Mouse (Mus musculus) T-helper 2 cell (primary cell): ENCODE data around the gene Nfib.

ENCODE experiments used
- in situ Hi-C: fragments of 300-600 bp; cut with MboI, MseI; formaldehyde crosslinking; loops from one replicate; pipeline ENCODE4 v1.15.1; 2025; ENCODE audit warnings: high pct_unique_total_duplicates

Nfib gene

DNA sequence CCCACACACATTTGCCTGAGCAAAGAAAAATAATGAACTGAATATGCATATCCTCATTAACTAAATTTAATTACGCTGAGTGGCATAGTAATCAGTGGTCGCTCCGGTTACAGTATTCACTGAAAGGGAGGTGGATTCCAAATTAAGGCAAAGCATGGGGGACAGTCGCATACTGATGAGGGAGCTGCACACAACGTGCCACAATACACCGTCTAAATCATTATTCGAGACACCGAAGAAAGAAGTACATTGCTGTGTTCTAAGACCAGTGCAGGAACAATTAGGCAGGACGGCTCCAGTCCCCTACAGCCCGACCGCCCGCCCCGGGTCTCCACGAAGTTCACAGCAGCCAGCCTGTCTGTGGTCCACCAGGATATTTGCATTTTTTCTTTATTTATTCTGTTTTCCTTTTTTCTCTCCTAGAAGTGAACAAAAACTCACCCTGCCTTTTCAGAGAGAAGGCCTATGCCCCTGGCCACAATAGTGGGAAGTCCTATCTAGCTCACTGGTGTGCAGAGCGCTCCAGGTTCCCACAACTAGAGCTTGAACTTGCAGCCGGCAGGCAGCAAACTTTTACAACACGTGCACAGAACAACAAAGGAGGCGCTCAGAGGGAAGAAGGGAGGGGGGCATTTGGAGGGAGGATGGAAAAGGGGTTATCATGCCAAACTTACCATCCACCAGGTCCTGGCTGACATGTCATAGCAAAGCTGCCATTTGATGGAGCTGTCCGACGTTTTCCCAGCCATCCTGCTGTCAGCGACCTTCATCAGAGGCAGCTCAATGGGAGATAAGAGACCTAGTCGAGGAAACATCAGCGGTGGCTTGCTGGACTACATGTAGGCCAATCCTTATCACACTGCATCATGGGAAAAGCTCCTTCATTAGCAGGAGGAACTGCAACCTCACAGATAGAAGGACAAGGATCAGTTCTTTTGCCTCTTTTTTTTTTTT, at the start of gene Nfib:
Gene Nfib (minus strand): TSS at position 910 of the 954 bp plus-strand sequence.
- in situ Hi-C loops, result no loop called here

- in situ Hi-C loops, result no loop called here
Observed at GRCm38 (mm10) chr4:82735764-82736163, 30.2 kb upstream of the Nfib start.

- in situ Hi-C loops, result no loop called here
Observed at GRCm38 (mm10) chr4:82734765-82735481, 29.4 kb upstream of the Nfib start.

- in situ Hi-C loops, result no loop called here
Observed at GRCm38 (mm10) chr4:82734348-82734747, 28.8 kb upstream of the Nfib start.

GRCm38 (mm10) chr4:82733636-82734035, 28.1 kb upstream of the Nfib start:
- in situ Hi-C loops, result no loop called here

DNA sequence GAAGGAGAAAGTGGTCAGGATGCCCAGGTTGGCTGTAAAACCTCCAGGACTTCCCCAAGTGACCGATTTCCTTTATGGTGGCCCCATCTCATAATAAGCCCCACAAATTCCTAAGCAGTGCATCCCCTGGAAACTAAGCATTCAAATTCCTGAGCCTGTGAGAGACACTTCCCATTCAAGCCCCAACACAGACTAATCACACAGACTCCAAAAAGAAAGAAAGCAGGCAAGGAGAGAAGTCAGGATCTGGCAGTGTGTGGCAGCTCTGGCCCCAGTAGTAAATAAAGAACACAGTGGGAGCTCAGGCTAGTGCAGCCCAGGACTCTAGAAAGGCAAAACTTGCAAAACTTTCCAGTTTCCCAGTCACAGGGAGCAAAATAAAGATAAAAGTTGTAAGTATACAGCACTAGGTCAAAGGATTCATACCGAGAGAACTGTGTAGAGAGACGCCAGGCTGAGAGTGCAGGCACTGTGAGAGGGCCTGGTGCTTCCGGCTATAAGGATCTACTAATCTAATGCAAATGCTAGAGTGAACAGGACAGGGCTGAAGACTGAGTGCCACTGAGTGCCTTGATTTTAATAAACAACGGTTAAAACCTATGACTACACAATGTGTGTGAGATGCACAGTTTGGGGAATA, 24.8 kb upstream of the Nfib start:
- in situ Hi-C loops, result no loop called here

DNA sequence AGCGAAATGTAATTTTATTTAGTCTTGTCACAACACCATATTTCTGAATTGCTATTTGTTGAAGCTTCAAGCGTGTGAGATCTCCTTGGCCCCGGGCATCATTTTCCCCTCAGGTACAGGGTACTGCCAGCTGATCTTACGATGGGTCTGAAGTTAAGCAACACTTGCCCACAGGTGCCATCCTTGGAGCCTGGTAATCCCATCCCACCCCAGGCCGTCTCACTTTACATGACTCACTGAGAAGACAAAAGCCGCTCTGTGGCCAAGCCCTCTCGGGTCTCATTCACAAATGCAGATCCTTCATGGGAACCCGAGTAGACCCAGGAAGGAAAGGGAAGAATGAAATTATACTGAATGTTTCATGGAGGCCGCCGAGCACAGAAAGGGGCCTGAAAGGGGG, 18.5 kb upstream of the Nfib start:
- in situ Hi-C loops, result no loop called here

DNA sequence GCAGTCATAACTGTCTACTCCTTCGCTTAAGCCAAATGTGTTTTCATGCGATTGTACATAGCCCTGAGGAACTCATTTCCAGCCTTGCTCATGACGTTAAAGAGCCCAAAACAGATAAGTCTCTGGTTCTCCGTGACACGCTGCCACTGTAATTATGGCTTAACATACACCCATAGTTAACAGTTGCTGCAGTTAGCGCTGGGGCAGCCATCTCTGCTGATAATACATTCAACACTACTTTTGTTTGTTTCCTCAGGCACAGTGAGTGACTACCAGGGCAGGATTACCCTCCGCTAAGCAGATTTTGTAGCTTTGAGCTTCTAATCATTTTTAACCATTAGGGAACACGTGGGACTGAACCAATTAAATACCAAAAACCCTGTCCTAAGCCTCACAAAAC, 17.5 kb upstream of the Nfib start:
- in situ Hi-C loops, result no loop called here

DNA sequence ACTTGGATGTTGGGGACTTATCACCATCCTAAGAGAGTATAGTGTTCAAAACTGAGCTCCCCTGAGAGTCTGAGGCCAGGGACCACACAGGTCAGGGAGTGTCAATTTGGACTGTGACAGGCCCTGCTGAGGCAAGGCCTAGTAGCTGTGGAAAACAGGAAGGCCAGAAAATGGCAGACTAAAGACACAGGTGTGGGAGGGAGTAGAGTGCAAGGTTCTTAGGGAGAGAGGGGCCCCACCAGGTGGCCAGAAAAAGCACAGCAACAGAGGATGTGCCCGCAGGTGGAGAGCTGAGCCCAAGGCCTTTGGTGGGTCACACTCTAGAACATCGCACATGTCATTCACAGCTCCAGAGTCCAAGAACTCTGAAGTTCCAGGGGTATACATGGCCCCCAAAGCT, 10.3 kb upstream of the Nfib start:
- in situ Hi-C loops, result no loop called here

DNA sequence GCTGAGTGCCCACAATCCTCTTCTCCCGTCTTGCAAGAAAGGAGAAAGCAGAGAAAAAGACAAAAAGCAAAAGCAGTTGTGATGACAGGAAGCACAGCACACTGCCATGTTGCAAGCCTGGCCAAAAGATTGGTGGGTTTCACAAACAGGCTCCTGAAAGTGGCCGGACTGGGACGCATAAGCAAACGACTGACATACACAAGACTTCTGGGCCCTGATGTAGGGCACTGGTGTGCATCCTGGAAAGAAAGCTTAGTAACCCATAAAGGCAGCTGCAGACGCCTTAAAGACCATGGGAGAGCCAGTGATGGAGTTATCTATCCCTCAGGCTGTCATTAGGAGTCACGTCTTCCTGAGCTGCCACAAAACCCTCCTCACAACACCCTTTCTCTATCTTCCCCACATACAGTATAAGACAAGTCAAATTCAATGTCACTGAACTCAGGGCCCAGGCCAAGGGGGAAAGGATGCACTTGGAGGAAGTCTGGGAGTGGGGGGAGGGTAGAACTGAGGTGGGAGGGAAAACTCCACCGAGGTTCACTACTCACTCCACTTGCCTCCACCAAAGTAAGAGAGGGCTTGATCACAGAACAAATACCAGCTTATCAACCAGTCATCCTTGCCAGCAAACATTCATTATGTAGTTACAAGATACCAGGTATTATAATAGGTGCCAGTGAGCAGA, 6.2 kb upstream of the Nfib start:
- in situ Hi-C loops, result no loop called here

- in situ Hi-C loops, result no loop called here
Observed at GRCm38 (mm10) chr4:82709666-82710065, 4.1 kb upstream of the Nfib start.

GRCm38 (mm10) chr4:82706012-82706411, 462 bp upstream of the Nfib start:
- in situ Hi-C loops, result no loop called here

GRCm38 (mm10) chr4:82704079-82704830, 1.3 kb downstream of the Nfib start:
- in situ Hi-C loops, result no loop called here

DNA sequence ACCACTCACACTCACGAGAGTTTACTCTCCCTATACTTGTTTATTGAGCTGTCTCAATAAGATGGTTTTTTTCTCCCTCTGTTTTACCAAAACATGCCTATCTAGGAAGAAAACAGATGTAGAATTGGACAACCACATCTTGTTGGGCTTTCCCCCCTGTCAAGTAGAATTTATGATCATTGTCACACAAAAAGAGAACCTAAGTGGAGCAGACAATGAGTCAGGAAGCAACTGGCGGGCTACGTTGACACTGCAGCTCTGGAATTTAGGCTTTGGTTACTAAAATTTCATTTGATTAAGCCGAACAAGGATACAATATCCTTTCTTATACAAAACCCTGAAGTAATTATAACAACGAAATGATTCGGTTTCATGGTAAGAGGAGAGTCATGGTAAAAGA, 2.7 kb downstream of the Nfib start:
- in situ Hi-C loops, result no loop called here

DNA sequence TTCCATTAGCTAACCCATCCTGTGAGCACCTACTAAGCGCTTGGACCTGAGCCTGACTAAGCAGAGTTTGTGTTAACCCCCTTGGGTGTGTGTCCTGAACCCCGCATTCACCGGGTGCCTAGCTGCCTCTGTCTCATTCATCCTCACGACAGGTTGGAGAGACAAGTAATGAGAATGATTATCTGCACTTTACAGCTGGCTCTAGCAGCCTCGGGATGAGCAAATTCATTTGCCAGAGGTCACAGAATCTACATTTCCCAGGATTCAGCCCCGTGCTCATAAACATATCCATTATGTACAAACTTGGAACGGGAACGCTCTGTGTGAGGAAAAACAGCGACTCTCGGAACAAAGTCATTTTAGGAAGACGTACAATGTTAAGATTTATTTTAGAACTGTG, 6.0 kb downstream of the Nfib start:
- in situ Hi-C loops, result no loop called here

- in situ Hi-C loops, result no loop called here
Observed at GRCm38 (mm10) chr4:82698616-82699015, 6.9 kb downstream of the Nfib start.

DNA sequence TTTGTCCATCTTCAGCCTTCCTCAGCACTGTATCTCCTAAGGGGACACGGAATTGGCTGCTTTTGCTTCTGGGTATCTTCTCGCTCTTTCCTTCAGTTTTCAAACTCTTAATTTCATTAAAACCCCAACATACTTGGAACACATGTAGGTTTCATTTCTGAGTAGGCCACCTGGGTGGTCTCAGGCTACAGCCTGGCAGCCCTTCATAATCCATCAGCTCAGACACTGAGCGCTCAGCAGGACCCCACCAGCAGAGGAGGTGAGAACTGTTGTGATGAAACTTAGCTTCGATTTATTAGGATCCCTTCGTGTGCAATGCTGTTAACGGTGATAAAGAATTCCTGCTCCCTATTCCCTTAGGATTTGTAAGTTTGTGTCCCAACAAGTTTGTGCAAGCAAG, 8.4 kb downstream of the Nfib start:
- in situ Hi-C loops, result no loop called here

DNA sequence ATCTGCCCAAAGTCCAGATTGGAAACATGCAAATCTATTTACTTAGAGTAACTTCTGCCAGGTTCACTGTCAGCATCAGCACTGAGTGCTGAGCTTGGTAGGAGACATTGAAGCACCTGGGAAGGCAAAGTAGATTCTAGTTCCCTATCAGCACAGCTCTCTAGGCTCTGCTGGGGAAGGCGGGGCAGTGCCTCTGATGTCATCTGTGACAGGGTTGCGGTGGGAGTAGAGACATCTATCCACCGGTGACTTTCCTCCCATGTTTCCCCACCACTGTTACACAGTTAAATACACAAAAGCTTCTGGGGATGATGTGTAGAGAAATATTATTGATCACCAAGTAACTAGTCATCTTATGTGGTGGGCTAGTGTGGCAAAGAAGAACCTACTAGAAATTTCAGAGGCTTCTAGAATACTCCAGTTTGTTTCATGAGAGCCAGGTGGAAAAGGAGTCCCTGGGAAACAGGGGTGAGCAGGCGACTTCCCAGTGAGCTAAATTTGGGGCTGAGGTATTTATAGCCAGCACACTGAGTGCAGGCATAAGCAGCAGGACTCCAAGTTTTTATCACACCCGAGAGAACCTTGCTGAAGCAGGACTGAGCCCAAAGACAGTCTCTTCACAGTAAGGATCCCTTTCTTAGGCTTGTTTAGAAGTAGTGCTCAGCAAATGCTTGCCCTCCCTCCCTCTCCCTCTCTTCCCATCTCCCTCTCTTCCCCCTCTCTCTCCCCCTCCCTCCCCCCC, 9.6 kb downstream of the Nfib start:
- in situ Hi-C loops, result no loop called here

DNA sequence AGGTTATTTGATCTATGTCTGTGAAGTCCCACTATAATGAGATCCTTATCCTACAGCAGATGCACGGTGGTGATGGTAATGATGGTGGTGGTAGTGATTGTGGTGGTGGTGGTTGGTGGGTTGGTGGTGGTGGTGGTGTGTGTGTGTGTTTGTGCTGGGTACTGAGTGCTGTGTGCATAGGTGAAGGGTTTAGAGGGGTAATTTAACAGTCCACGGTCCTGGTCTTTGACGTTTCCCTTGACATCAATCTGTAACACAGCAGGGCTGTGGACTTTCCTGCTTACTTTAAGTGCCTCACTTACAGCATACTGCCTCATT, 13.6 kb downstream of the Nfib start:
- in situ Hi-C loops, result no loop called here
